Mouse (Mus musculus) midbrain, embryonic 13.5 days (tissue): ENCODE measurements at regions not wholly inside any gene's neighbourhood (a gene's known extent, or its start where the extent isn't known, plus 50 kb on each side); places are given as distances from the start of the nearest gene placed in this dataset.
"Not testable (repeated sequence)": the region's sequence is repeated elsewhere in the genome, so short reads cannot be mapped to it uniquely, and the experiment has no call there.

Source experiments
- ATAC-seq: fragments of 200-750 bp; cut with Nextera tagmentation; 2 replicates; pipeline ENCODE4 v1.8.0; 2017; ENCODE audit warnings: mild to moderate bottlenecking, moderate TSS enrichment, moderate library complexity
- H3K27ac ChIP-seq: fragments of 300-500 bp; sonication (generic); 2 replicates; pipeline ENCODE4 v1.5.1; 2015; ENCODE audit warnings: inconsistent platforms, mild to moderate bottlenecking, moderate library complexity
- H3K27me3 ChIP-seq: fragments of 300-500 bp; sonication (generic); 2 replicates; pipeline ENCODE4 v1.6.1; 2015; ENCODE audit warnings: mild to moderate bottlenecking, inconsistent platforms
- H3K36me3 ChIP-seq: fragments of 300-500 bp; sonication (generic); 2 replicates; pipeline ENCODE4 v1.6.1; 2015; ENCODE audit warnings: mild to moderate bottlenecking, inconsistent platforms
- H3K4me1 ChIP-seq: fragments of 300-500 bp; sonication (generic); replicated peaks from 2 replicates; pipeline ENCODE4 v1.6.1; 2015; ENCODE audit warnings: inconsistent platforms
- H3K4me2 ChIP-seq: fragments of 300-500 bp; sonication (generic); replicated peaks from 2 replicates; pipeline ENCODE4 v1.6.1; 2015; ENCODE audit warnings: moderate library complexity, mild to moderate bottlenecking, inconsistent platforms
- H3K4me3 ChIP-seq: fragments of 300-500 bp; sonication (generic); replicated peaks from 2 replicates; pipeline ENCODE4 v1.5.1; 2015; ENCODE audit warnings: mild to moderate bottlenecking, inconsistent platforms
- H3K9ac ChIP-seq: fragments of 300-500 bp; sonication (generic); replicated peaks from 2 replicates; pipeline ENCODE4 v1.6.1; 2015; ENCODE audit warnings: mild to moderate bottlenecking, inconsistent platforms
- H3K9me3 ChIP-seq: fragments of 300-500 bp; sonication (generic); 2 replicates; pipeline ENCODE4 v1.6.1; 2016; ENCODE audit warnings: mild to moderate bottlenecking, inconsistent platforms
- WGBS: fragments of 180-500 bp; shearing (Covaris S2); methylation state at CpG from one replicate; pipeline ENCODE4 v1.1.7; 2015; 5-methylcytosine and 5-hydroxymethylcytosine counted together

DNA sequence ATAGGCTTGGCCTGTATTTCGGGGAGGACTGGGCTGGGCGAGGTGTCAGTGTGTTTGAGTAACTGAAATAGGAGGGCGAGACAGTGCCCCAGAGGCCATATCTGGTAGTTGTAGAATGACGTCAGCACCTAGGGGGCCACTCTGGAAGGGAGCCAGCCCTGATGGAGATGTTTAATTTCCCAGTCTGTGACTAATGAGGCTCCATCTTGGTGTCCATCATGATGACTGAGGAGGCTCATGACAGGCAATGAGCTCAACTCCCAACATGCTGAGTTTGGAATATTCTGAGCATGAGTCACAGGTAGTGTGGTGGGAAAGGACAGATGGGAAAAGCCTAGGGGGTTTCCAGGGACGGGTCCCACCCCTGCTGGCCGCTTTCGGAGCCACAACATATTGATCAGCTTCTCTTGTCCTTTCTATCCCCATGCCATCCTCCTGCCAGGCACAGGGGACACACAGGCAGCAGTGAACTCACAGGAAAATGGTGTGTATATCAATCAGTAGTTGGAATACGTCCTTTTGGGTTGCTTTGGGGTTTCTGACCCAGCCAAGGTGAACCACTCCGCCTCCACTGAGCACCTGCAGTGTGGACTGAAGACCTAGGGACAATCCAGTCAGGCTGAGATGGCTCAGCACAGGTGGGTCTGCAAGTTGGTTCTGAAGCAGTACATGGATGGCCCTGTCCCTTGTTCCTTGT is 222.5 kb downstream of the Matn1 start:
- Histone ChIP-seq H3K4me2 (no peak overlapping the region), H3K9me3 (no peaks in the 10 kb centered on the region), H3K36me3 (no peaks in the 10 kb centered on the region), H3K4me1 (peaks cover 18% of the 10 kb centered on the region), H3K27me3 (peaks cover 5% of the 10 kb centered on the region; the same call in 1 of the 2 replicates), H3K27ac (no peak overlapping the region), H3K9ac (no peak overlapping the region), H3K4me3 (no peak overlapping the region)
- 81% methylated on average over 9 of the region's 9 CpGs for WGBS
- ATAC-seq: no peak

DNA sequence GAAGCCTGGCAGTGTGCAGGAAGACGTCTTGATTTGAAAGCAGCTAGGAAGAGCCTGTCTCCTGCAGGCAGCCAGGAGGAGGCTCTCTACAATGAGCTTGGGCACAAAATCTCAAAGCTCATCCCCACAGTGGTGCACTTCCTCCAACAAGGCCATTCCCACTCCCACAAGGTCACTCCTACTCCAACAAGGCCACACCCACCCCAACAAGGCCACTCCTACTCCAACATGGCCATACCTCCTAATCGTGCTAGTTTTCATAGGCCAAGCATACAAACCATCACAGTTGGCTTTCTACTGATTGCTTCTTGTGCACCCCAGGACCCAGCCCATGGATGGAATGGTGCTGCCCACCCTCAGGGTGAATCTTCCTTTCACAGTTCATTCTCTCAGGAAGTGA is 223.7 kb downstream of the Matn1 start:
- no peak for ATAC-seq
- peaks cover 5% of the 10 kb centered on the region; the same call in 1 of the 2 replicates for H3K27me3 ChIP-seq
- whole genome bisulfite sequencing: 86% methylated on average over 2 of the region's 2 CpGs
- H3K9me3 ChIP-seq: no peaks in the 10 kb centered on the region
- H3K4me2 ChIP-seq: no peak overlapping the region
- H3K4me3 ChIP-seq: no peak overlapping the region
- no peak overlapping the region for H3K9ac ChIP-seq
- no peak overlapping the region for H3K27ac ChIP-seq
- H3K4me1 ChIP-seq: peaks cover 17% of the 10 kb centered on the region
- H3K36me3 ChIP-seq: no peaks in the 10 kb centered on the region

DNA sequence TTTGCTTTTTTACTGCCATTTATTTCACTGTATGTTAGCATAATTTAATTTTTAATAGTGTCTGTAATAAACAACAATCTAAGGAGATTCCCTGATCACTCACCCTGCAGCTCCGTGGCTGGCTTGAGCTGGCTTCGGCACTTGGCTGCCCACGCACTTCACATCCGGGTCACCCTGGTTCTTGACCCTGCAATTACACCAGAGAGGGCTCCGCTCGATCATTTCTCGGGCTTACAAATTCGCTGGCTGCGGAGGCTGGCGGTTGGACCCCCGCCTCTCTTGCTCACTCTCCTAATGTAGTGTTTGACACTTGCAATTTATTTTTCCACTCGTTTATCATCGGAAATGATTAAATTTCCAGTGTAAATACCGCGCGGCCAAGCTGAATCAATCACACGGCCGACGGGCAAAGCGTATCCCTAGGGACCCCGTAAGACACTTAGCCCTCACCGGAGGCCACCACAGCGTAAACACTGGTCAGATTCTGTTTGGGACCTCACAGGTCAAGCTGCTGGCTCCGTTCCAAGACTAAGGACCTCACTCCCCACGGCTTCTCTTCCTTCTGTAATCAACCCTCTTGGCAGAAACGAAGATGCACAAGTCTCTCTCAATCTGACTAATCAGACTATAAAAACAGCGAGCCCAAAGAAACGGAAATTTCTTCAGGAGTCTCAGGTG is 229.7 kb downstream of the Matn1 start:
- peaks cover 9% of the 10 kb centered on the region; the same call in 1 of the 2 replicates for H3K4me1 ChIP-seq
- H3K27me3 ChIP-seq: no peaks in the 10 kb centered on the region
- no peaks in the 10 kb centered on the region for H3K9me3 ChIP-seq
- no peak overlapping the region for H3K4me2 ChIP-seq
- H3K9ac ChIP-seq: no peak overlapping the region
- WGBS: 78% methylated on average over 28 of the region's 28 CpGs
- no peak overlapping the region for H3K27ac ChIP-seq
- H3K4me3 ChIP-seq: no peak overlapping the region
- no peak for ATAC-seq
- H3K36me3 ChIP-seq: no peaks in the 10 kb centered on the region

DNA sequence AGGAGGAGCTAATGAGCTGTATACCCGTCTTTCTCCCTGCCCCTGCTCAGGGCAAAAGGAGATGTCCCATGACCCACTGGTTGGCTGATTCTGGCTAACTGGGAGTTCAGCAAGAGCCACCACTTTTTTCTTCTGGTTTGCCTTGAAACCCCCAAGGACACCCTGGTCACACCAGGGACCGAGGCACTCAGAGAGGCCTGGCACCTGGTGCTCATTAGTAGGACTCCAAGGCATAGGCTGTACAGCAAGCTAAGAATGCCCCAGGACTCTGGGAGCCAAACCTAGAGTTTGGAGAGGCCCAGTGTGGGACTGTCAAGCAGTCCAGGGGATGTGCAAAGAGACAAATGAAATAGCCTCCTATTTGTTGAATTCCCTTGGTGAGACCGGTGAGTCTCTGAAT is 232.5 kb downstream of the Matn1 start:
- Histone ChIP-seq H3K36me3 (no peaks in the 10 kb centered on the region), H3K9ac (no peak overlapping the region), H3K9me3 (no peaks in the 10 kb centered on the region), H3K27me3 (no peaks in the 10 kb centered on the region), H3K4me2 (no peak overlapping the region), H3K4me3 (no peak overlapping the region), H3K27ac (no peak overlapping the region), H3K4me1 (peaks cover 9% of the 10 kb centered on the region; the same call in 1 of the 2 replicates)
- WGBS: 55% methylated on average over 3 of the region's 3 CpGs
- ATAC-seq: no peak

DNA sequence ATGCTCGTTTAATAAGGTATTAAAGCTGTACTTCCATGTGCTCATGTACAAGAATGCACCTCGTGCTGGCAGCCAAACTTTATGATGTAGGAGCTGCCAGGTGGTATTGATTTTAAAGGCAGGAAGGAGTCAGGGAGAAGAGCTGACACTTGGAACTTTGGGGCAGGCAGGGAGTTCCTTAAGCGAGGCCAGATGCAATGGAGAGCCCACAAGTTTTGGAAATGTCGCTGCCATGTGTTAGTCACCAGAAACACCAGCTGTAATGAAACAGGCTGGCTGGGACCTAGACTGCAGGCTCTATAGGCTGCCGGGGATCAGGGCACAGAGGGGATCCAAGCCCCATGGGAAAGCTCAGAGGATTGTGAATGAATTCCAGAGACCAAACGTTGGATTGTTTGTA is 233.7 kb downstream of the Matn1 start:
- Histone ChIP-seq H3K4me2 (no peak overlapping the region), H3K4me3 (no peak overlapping the region), H3K4me1 (peaks cover 9% of the 10 kb centered on the region; the same call in 1 of the 2 replicates), H3K27me3 (no peaks in the 10 kb centered on the region), H3K9me3 (no peaks in the 10 kb centered on the region), H3K36me3 (no peaks in the 10 kb centered on the region), H3K27ac (no peak overlapping the region), H3K9ac (no peak overlapping the region)
- ATAC-seq: no peak
- 68% methylated on average over 6 of the region's 6 CpGs for WGBS

DNA sequence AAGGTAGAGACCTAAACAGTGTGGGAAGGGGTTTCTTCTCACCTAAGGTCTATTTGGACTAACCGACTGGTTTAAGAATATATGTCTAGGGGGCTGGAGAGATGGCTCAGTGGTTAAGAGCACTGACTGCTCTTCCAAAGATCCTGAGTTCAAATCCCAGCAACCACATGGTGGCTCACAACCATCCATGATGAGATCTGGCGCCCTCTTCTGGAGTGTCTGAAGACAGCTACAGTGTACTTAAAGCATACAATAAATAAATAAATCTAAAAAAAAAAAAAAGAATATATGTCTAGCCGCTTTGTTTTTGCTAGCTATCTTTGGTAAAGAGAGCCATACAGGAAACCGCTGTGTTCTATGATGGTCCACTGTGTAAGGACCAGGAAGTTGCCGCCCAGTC is 234.5 kb downstream of the Matn1 start:
- H3K27me3 ChIP-seq, H3K4me2 ChIP-seq, H3K36me3 ChIP-seq: not testable (repeated sequence)

DNA sequence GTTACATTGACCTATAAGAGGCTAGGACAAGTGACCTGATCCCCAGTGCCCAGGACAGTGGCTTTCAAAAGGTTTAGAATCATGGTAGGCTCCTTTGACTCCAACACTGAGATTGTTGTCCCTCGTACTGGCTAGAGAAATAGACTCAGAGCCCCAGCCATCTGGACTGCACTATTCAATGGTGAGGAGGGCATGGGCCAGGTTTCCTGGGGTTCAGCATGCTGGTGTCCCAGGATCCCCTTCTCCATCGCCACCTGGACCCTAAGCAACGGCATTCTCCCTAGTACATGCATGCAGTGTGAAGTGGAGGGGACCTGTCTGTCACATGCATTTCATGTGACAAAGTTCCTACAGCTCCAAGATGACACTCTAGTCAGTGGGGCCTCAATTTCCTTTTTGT is 243.9 kb downstream of the Matn1 start:
- 76% methylated on average over 3 of the region's 3 CpGs for WGBS
- H3K27me3 ChIP-seq: no peaks in the 10 kb centered on the region
- no peak for ATAC-seq
- no peaks in the 10 kb centered on the region for H3K4me1 ChIP-seq
- H3K36me3 ChIP-seq: no peaks in the 10 kb centered on the region
- no peak overlapping the region for H3K4me3 ChIP-seq
- H3K27ac ChIP-seq: no peak overlapping the region
- no peak overlapping the region for H3K4me2 ChIP-seq
- no peaks in the 10 kb centered on the region for H3K9me3 ChIP-seq
- no peak overlapping the region for H3K9ac ChIP-seq

More for the DNA sequence above, 234.5 kb downstream of the Matn1 start:
- H3K9ac ChIP-seq, H3K27ac ChIP-seq, H3K4me1 ChIP-seq, H3K4me3 ChIP-seq, ATAC-seq, H3K9me3 ChIP-seq: not testable (repeated sequence)
- whole genome bisulfite sequencing: 82% methylated on average over 5 of the region's 5 CpGs

DNA sequence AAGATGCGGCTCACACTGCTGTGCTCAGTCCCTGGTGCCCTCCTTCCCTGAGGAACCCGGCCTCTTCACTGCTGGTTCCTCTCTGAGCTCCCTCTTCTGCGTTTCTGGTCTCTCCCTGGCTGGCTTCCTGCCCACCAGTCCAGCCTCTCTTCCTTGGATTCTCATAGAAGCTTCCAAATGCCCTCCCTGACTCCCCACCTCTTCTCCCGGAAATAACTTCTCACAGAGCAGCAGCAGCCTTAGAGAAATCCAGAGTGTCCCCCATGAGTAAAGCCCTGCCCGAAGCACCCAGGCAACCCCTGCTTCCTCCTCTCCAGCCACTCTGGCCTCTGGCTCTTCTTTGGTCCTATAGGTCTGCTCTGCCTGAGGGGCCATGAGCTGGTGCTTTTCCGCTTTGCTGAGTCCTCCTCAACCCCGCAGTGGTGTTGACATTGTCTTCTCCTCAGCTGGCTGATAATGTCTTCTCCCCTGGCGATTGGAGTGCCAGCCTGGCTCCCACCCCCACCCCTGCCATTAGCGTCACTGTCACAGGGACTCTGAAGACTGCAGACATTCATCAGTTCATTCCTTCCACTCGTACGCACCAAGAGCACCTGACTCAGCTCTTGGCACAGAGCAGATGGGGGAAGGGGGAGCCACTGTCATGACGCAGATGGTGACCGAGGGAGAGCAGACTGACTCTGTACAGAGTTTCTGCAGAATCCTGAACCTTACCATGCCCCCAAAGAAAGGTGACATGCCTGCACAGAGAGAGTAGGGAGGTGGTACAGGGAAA is 247.1 kb downstream of the Matn1 start:
- Histone ChIP-seq H3K27ac (no peak overlapping the region), H3K4me3 (no peak overlapping the region), H3K4me1 (no peaks in the 10 kb centered on the region), H3K36me3 (no peaks in the 10 kb centered on the region), H3K27me3 (no peaks in the 10 kb centered on the region), H3K4me2 (no peak overlapping the region), H3K9me3 (no peaks in the 10 kb centered on the region), H3K9ac (no peak overlapping the region)
- WGBS: 71% methylated on average over 13 of the region's 13 CpGs
- no peak for ATAC-seq

DNA sequence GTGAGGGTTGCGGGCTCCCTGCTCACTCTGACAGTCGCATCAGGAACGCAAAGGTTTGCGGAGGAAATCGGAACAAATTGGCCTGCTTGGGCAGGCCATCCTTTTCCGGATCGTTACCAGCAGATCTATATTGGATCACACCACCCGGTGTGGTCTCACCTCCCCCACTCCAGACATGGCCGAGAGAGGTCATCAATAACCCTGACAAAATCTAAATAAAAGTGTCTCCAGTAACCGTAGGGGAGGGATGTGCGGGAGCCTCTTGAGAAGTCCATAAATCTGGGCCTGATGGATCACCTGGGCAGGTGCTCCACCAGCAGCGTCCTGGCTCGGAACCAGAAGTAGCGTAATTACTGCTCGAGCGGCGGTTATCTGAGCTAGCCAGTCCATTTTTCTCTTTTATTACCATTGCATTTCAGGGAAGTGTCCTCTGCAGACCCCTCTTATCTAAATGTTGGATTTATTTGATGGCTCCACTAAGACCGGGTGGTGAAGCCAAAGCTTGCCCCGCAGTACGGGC is 249.8 kb downstream of the Matn1 start:
- H3K36me3 ChIP-seq: no peaks in the 10 kb centered on the region
- H3K9ac ChIP-seq: no peak overlapping the region
- WGBS: 92% methylated on average over 20 of the region's 20 CpGs
- H3K27me3 ChIP-seq: no peaks in the 10 kb centered on the region
- no peaks in the 10 kb centered on the region for H3K4me1 ChIP-seq
- no peak overlapping the region for H3K27ac ChIP-seq
- no peak overlapping the region for H3K4me2 ChIP-seq
- ATAC-seq: no peak
- H3K9me3 ChIP-seq: no peaks in the 10 kb centered on the region
- no peak overlapping the region for H3K4me3 ChIP-seq

DNA sequence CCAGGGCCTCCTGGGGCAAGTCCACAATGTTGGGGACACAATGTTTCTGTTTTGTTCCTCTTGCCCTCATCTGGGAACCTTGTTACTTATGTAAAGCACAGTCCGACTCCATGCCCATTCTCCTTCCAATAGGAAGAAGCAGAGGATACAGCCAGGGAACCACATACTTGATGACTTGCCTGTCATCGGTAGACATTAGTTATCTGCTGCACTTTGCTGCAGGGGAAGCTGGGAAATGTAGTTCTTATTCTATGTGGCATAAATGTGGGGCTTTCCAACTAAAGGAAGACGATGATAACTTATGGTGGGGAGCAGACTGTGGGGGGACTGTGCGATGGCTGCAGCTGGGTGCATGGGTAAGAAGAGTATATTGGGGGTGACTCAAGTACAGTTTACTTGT is 252.0 kb downstream of the Matn1 start:
- no peaks in the 10 kb centered on the region for H3K27me3 ChIP-seq
- ATAC-seq: no peak
- no peak overlapping the region for H3K4me3 ChIP-seq
- no peaks in the 10 kb centered on the region for H3K9me3 ChIP-seq
- no peaks in the 10 kb centered on the region for H3K36me3 ChIP-seq
- WGBS: 87% methylated on average over 4 of the region's 4 CpGs
- H3K27ac ChIP-seq: no peak overlapping the region
- no peak overlapping the region for H3K4me2 ChIP-seq
- no peaks in the 10 kb centered on the region for H3K4me1 ChIP-seq
- H3K9ac ChIP-seq: no peak overlapping the region

DNA sequence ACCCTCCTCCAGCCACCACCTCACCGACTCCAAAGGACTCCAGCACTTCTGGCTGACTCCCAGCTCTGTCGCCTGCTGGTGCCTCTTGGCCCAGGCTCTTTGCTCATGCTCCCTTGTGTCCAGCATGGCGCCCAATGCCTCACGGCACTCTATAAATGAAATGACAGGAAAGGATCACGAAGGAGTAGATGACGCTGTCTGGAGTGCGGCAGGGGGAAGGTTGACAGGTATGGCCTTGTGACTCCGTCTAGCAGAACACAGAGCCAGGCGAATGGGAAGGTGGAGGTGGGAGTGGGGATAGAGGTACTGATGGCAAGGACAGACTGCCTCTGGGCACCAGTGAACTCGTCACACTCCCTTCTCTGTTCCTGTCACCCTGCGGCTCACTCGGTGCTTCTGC is 259.5 kb downstream of the Matn1 start:
- H3K9ac ChIP-seq: no peak overlapping the region
- no peaks in the 10 kb centered on the region for H3K27me3 ChIP-seq
- no peak overlapping the region for H3K27ac ChIP-seq
- H3K4me3 ChIP-seq: no peak overlapping the region
- H3K36me3 ChIP-seq: no peaks in the 10 kb centered on the region
- ATAC-seq: no peak
- no peak overlapping the region for H3K4me2 ChIP-seq
- WGBS: 92% methylated on average over 12 of the region's 12 CpGs
- peaks cover 8% of the 10 kb centered on the region; the same call in 1 of the 2 replicates for H3K4me1 ChIP-seq
- H3K9me3 ChIP-seq: no peaks in the 10 kb centered on the region

DNA sequence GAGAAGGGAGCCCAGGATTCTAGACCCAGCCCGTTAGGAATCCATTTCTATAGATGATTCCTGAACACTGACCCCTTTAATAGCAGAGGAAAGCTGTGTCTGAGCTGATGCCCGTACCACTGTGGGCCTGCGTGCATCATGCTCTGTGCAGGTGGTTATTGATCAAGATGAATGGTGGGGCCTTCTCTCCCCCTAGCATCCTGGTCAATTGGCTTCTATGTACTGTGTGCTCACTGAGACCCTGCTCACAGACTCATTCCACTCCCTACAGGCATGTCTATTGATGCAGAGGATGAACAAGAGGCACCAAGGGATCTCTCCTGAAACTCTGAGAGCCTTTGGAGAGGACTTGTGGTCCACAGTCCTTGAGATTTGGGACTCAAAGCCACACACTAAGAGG is 260.5 kb downstream of the Matn1 start:
- ATAC-seq: no peak
- 90% methylated on average over 3 of the region's 3 CpGs for WGBS
- Histone ChIP-seq H3K4me2 (no peak overlapping the region), H3K4me1 (peaks cover 8% of the 10 kb centered on the region; the same call in 1 of the 2 replicates), H3K4me3 (no peak overlapping the region), H3K9ac (no peak overlapping the region), H3K9me3 (no peaks in the 10 kb centered on the region), H3K27ac (no peak overlapping the region), H3K36me3 (no peaks in the 10 kb centered on the region), H3K27me3 (no peaks in the 10 kb centered on the region)
